Mouse (Mus musculus) neural tube, embryonic 12.5 days (tissue): ENCODE data around the gene Fstl3. TPM values are rescaled to one million over a fixed set of nuclear protein-coding genes. Genes with fewer than 3 reads are reported as not detected.

Source experiments
- ATAC-seq: fragments of 200-750 bp; cut with Nextera tagmentation; 2 replicates; pipeline ENCODE4 v1.8.0; 2017; ENCODE audit warnings: low read depth, mild to moderate bottlenecking, moderate TSS enrichment, moderate library complexity; ENCODE audit not compliant: low FRiP score
- H3K27ac ChIP-seq: fragments of 300-500 bp; sonication (generic); 2 replicates; pipeline ENCODE4 v1.5.1; 2016
- H3K27me3 ChIP-seq: fragments of 300-500 bp; sonication (generic); replicated peaks from 2 replicates; pipeline ENCODE4 v1.6.1; 2016; ENCODE audit warnings: mild to moderate bottlenecking
- H3K36me3 ChIP-seq: fragments of 300-500 bp; sonication (generic); 2 replicates; pipeline ENCODE4 v1.6.1; 2016; ENCODE audit warnings: mild to moderate bottlenecking
- H3K4me1 ChIP-seq: fragments of 300-500 bp; sonication (generic); 2 replicates; pipeline ENCODE4 v1.6.1; 2016
- H3K4me2 ChIP-seq: fragments of 300-500 bp; sonication (generic); replicated peaks from 2 replicates; pipeline ENCODE4 v1.6.1; 2016; ENCODE audit warnings: mild to moderate bottlenecking
- H3K4me3 ChIP-seq: fragments of 300-500 bp; sonication (generic); 2 replicates; pipeline ENCODE4 v1.5.1; 2016
- H3K9ac ChIP-seq: fragments of 300-500 bp; sonication (generic); 2 replicates; pipeline ENCODE4 v1.6.1; 2016; ENCODE audit warnings: mild to moderate bottlenecking
- H3K9me3 ChIP-seq: fragments of 300-500 bp; sonication (generic); 2 replicates; pipeline ENCODE4 v1.6.1; 2016; ENCODE audit warnings: mild to moderate bottlenecking
- WGBS: fragments of 180-500 bp; shearing (Covaris S2); methylation state at CpG from one replicate; pipeline ENCODE4 v1.1.7; 2016; 5-methylcytosine and 5-hydroxymethylcytosine counted together
- polyA plus RNA-seq: library from polyadenylated mRNA; unstranded; fragments of >200 nt; fragmentation: Nextera tagmentation; extraction: Ambion mirVana; gene quantifications from 2 replicates; pipeline ENCODE4 v1.2.1, GENCODE M21; 2016

Gene Fstl3
- polyA plus RNA-seq, 1 experiment from 2014 or later = 1.5 TPM

GRCm38 (mm10) chr10:79821731-79822130 is 44.7 kb downstream of the Fstl3 start:
- Histone ChIP-seq H3K4me2 (no peak overlapping the region), H3K27me3 (no peaks in the 10 kb centered on the region), H3K9ac (no peak overlapping the region), H3K27ac (no peak overlapping the region), H3K36me3 (peaks cover 37% of the 10 kb centered on the region), H3K4me1 (peaks cover 12% of the 10 kb centered on the region; the same call in 1 of the 2 replicates), H3K9me3 (no peaks in the 10 kb centered on the region), H3K4me3 (no peak overlapping the region)
- 89% methylated on average over 12 of the region's 12 CpGs for WGBS
- ATAC-seq = no peak

- no peak overlapping the region for H3K4me3 ChIP-seq
- ATAC-seq = no peak
- peak overlapping the region; percentile 30; the same call in 1 of the 2 replicates for H3K4me2 ChIP-seq
- H3K9me3 ChIP-seq = no peaks in the 10 kb centered on the region
- H3K27me3 ChIP-seq = no peaks in the 10 kb centered on the region
- 33% methylated on average over 17 of the region's 17 CpGs for WGBS
- no peak overlapping the region for H3K27ac ChIP-seq
- H3K4me1 ChIP-seq = peaks cover 12% of the 10 kb centered on the region; the same call in 1 of the 2 replicates
- H3K36me3 ChIP-seq = peaks cover 34% of the 10 kb centered on the region
- no peak overlapping the region for H3K9ac ChIP-seq
Observed at GRCm38 (mm10) chr10:79822372-79822771, 45.3 kb downstream of the Fstl3 start.

GRCm38 (mm10) chr10:79823011-79823410 is 45.9 kb downstream of the Fstl3 start:
- no peak overlapping the region for H3K27ac ChIP-seq
- WGBS = 68% methylated on average over 6 of the region's 6 CpGs
- no peak overlapping the region for H3K4me2 ChIP-seq

GRCm38 (mm10) chr10:79824413-79824812 is 47.3 kb downstream of the Fstl3 start:
- Histone ChIP-seq H3K27ac (no peak overlapping the region), H3K4me2 (no peak overlapping the region)
- WGBS = 73% methylated on average over 6 of the region's 6 CpGs

More at GRCm38 (mm10) chr10:79823011-79823410, 45.9 kb downstream of the Fstl3 start:
- Histone ChIP-seq H3K27me3 (no peaks in the 10 kb centered on the region), H3K4me3 (no peak overlapping the region), H3K9me3 (no peaks in the 10 kb centered on the region), H3K9ac (no peak overlapping the region), H3K4me1 (peaks cover 12% of the 10 kb centered on the region; the same call in 1 of the 2 replicates), H3K36me3 (peaks cover 32% of the 10 kb centered on the region)
- ATAC-seq = no peak

GRCm38 (mm10) chr10:79831583-79831982 is 54.5 kb downstream of the Fstl3 start:
- Histone ChIP-seq H3K36me3 (no peaks in the 10 kb centered on the region), H3K4me1 (no peaks in the 10 kb centered on the region), H3K27me3 (no peaks in the 10 kb centered on the region), H3K4me2 (no peak overlapping the region), H3K9me3 (no peaks in the 10 kb centered on the region), H3K4me3 (no peak overlapping the region), H3K27ac (no peak overlapping the region), H3K9ac (no peak overlapping the region)
- 85% methylated on average over 3 of the region's 3 CpGs for WGBS
- no peak for ATAC-seq

More at GRCm38 (mm10) chr10:79824413-79824812, 47.3 kb downstream of the Fstl3 start:
- H3K4me1 ChIP-seq = peaks cover 12% of the 10 kb centered on the region; the same call in 1 of the 2 replicates
- no peak for ATAC-seq
- no peak overlapping the region for H3K9ac ChIP-seq
- no peaks in the 10 kb centered on the region for H3K27me3 ChIP-seq
- no peaks in the 10 kb centered on the region for H3K9me3 ChIP-seq
- no peak overlapping the region for H3K4me3 ChIP-seq
- H3K36me3 ChIP-seq = peaks cover 18% of the 10 kb centered on the region

Other genes with a start within 250 kb of the Fstl3 start
- 16.2 and 17.9 TPM in 2 replicates for gene Plpp2, start 243.5 kb upstream of the Fstl3 start, polyA plus RNA-seq
- gene Mier2, start 222.1 kb upstream of the Fstl3 start, polyA plus RNA-seq = 67.4 and 69.5 TPM in 2 replicates
- not detected in 2 replicates for gene Theg, start 189.9 kb upstream of the Fstl3 start, polyA plus RNA-seq
- gene C2cd4c, start 163.2 kb upstream of the Fstl3 start, polyA plus RNA-seq = 0.09 TPM in 1 of 2 replicates, not detected in the other
- 35.5 and 43.9 TPM in 2 replicates for gene Shc2, start 139.4 kb upstream of the Fstl3 start, polyA plus RNA-seq
- not detected in 2 replicates for gene Odf3l2, start 131.5 kb upstream of the Fstl3 start, polyA plus RNA-seq
- gene Madcam1, start 112.7 kb upstream of the Fstl3 start, polyA plus RNA-seq = 1.1 and 2.0 TPM in 2 replicates
- gene Tpgs1, start 107.9 kb upstream of the Fstl3 start, polyA plus RNA-seq = 75.2 and 79.6 TPM in 2 replicates
- gene Cdc34, start 95.1 kb upstream of the Fstl3 start, polyA plus RNA-seq = 136 and 141 TPM in 2 replicates
- 0.65 and 1.4 TPM in 2 replicates for gene Gzmm, start 88.3 kb upstream of the Fstl3 start, polyA plus RNA-seq
- 634 and 639 TPM in 2 replicates for gene Bsg, start 72.8 kb upstream of the Fstl3 start, polyA plus RNA-seq
- gene Hcn2, start 60.6 kb upstream of the Fstl3 start, polyA plus RNA-seq = 0.61 and 0.79 TPM in 2 replicates
- gene Polrmt, start 30.7 kb upstream of the Fstl3 start, polyA plus RNA-seq = 44.7 and 44.9 TPM in 2 replicates
- gene Fgf22, start 22.2 kb upstream of the Fstl3 start, polyA plus RNA-seq = 0.55 and 1.2 TPM in 2 replicates
- 115 and 118 TPM in 2 replicates for gene Rnf126, start 10.3 kb upstream of the Fstl3 start, polyA plus RNA-seq
- gene Prss57, start 13.7 kb downstream of the Fstl3 start, polyA plus RNA-seq = 0.16 and 0.42 TPM in 2 replicates
- 196 and 205 TPM in 2 replicates for gene Palm, start 16.3 kb downstream of the Fstl3 start, polyA plus RNA-seq
- gene Misp, start 43.7 kb downstream of the Fstl3 start, polyA plus RNA-seq = 1.6 and 2.3 TPM in 2 replicates
- gene Ptbp1, start 77.2 kb downstream of the Fstl3 start, polyA plus RNA-seq = 180 and 189 TPM in 2 replicates
- 12.6 and 15.5 TPM in 2 replicates for gene Prtn3, start 97.2 kb downstream of the Fstl3 start, polyA plus RNA-seq
- 296 and 301 TPM in 2 replicates for gene Plppr3, start 97.4 kb downstream of the Fstl3 start, polyA plus RNA-seq
- 0.34 and 0.53 TPM in 2 replicates for gene Elane, start 109.0 kb downstream of the Fstl3 start, polyA plus RNA-seq
- gene Cfd, start 113.6 kb downstream of the Fstl3 start, polyA plus RNA-seq = not detected in 2 replicates
- gene Med16, start 131.7 kb downstream of the Fstl3 start, polyA plus RNA-seq = 60.5 and 62.6 TPM in 2 replicates
- gene Gm26602, start 133.6 kb downstream of the Fstl3 start, polyA plus RNA-seq = 28.4 and 40.5 TPM in 2 replicates
- gene Kiss1r, start 139.7 kb downstream of the Fstl3 start, polyA plus RNA-seq = 1.1 and 1.3 TPM in 2 replicates
- 185 and 186 TPM in 2 replicates for gene R3hdm4, start 143.9 kb downstream of the Fstl3 start, polyA plus RNA-seq
- 4.9 and 7.7 TPM in 2 replicates for gene Arid3a, start 149.8 kb downstream of the Fstl3 start, polyA plus RNA-seq
- 84.5 and 98.3 TPM in 2 replicates for gene Wdr18, start 182.9 kb downstream of the Fstl3 start, polyA plus RNA-seq
- gene Grin3b, start 193.4 kb downstream of the Fstl3 start, polyA plus RNA-seq = 0.24 and 0.40 TPM in 2 replicates
- gene Tmem259, start 207.1 kb downstream of the Fstl3 start, polyA plus RNA-seq = 26.3 and 27.7 TPM in 2 replicates
- gene Cnn2, start 211.3 kb downstream of the Fstl3 start, polyA plus RNA-seq = 106 and 107 TPM in 2 replicates
- 9.9 and 10.7 TPM in 2 replicates for gene Abca7, start 219.2 kb downstream of the Fstl3 start, polyA plus RNA-seq
- 4.3 and 4.7 TPM in 2 replicates for gene Arhgap45, start 239.4 kb downstream of the Fstl3 start, polyA plus RNA-seq